Mouse (Mus musculus): ENCODE measurements around the gene Clic1. TPM values are rescaled to one million over a fixed set of nuclear protein-coding genes. Genes with fewer than 3 reads are reported as not detected.
"Not testable (repeated sequence)": the region's sequence is repeated elsewhere in the genome, so short reads cannot be mapped to it uniquely, and the experiment has no call there.

Gene Clic1
- total RNA-seq, 4 experiments from 2014 or later: 10.2 to 18.3 (median 11.8) TPM

GRCm38 (mm10) chr17:35020551-35020950, 29.2 kb upstream of the Clic1 start:
- DNase-seq (ENCODE audit: low spot score in 2 of 2): no peak

GRCm38 (mm10) chr17:35021163-35021808, 28.5 kb upstream of the Clic1 start:
- DNase-seq (ENCODE audit: low spot score in 2 of 2): peak; percentile 57 to 95

- DNase-seq (ENCODE audit: low spot score in 2 of 2): no peak
These were observed 27.8 kb upstream of the Clic1 start for GRCm38 (mm10) chr17:35021842-35022477.

GRCm38 (mm10) chr17:35022541-35023060, 27.2 kb upstream of the Clic1 start:
- no peak for DNase-seq (ENCODE audit: low spot score in 2 of 2)

- no peak for DNase-seq (ENCODE audit: low spot score in 2 of 2)
These were observed 26.5 kb upstream of the Clic1 start for GRCm38 (mm10) chr17:35023221-35023620.

GRCm38 (mm10) chr17:35023756-35024155, 26.0 kb upstream of the Clic1 start:
- no peak for DNase-seq (ENCODE audit: low spot score in 2 of 2)

- DNase-seq (ENCODE audit: low spot score in 2 of 2): no peak
These were observed 25.5 kb upstream of the Clic1 start for GRCm38 (mm10) chr17:35024261-35024660.

GRCm38 (mm10) chr17:35024691-35025488, 24.9 kb upstream of the Clic1 start:
- DNase-seq (ENCODE audit: low spot score in 2 of 2): no peak

GRCm38 (mm10) chr17:35026206-35026605, 23.6 kb upstream of the Clic1 start:
- DNase-seq (ENCODE audit: low spot score in 2 of 2): no peak

GRCm38 (mm10) chr17:35027277-35028068, 22.3 kb upstream of the Clic1 start, which contains the start of gene Sapcd1:
Gene Sapcd1 (minus strand): TSS chr17:35028016.
- peak in 1 of 2 experiments; percentile 51 for DNase-seq (ENCODE audit: low spot score in 2 of 2)

- DNase-seq (ENCODE audit: low spot score in 2 of 2): no peak
These were observed 21.5 kb upstream of the Clic1 start for GRCm38 (mm10) chr17:35028315-35028714.

GRCm38 (mm10) chr17:35029691-35030532, 19.9 kb upstream of the Clic1 start:
- DNase-seq (ENCODE audit: low spot score in 2 of 2): no peak

GRCm38 (mm10) chr17:35031272-35031671, 18.5 kb upstream of the Clic1 start:
- no peak for DNase-seq (ENCODE audit: low spot score in 2 of 2)

GRCm38 (mm10) chr17:35031880-35032279, 17.9 kb upstream of the Clic1 start:
- no peak for DNase-seq (ENCODE audit: low spot score in 2 of 2)

- no peak for DNase-seq (ENCODE audit: low spot score in 2 of 2)
These were observed 17.4 kb upstream of the Clic1 start for GRCm38 (mm10) chr17:35032323-35032870.

GRCm38 (mm10) chr17:35033703-35034102, 16.1 kb upstream of the Clic1 start:
- DNase-seq (ENCODE audit: low spot score in 2 of 2): not testable (repeated sequence)

- no peak for DNase-seq (ENCODE audit: low spot score in 2 of 2)
These were observed 14.9 kb upstream of the Clic1 start for GRCm38 (mm10) chr17:35034896-35035295.

- DNase-seq (ENCODE audit: low spot score in 2 of 2): peak in 1 of 2 experiments; percentile 55
These were observed 10.5 kb upstream of the Clic1 start for GRCm38 (mm10) chr17:35039121-35039873.

GRCm38 (mm10) chr17:35043794-35044193, 6.0 kb upstream of the Clic1 start:
- no peak for DNase-seq (ENCODE audit: low spot score in 2 of 2)

All from left cerebral cortex, adult 8-10 months (tissue).